Mouse (Mus musculus) adrenal gland, postnatal 14 days (tissue): ENCODE measurements around the gene Klrc2. TPM values are rescaled to one million over a fixed set of nuclear protein-coding genes. Genes with fewer than 3 reads are reported as not detected.
"Not testable (repeated sequence)": the region's sequence is repeated elsewhere in the genome, so short reads cannot be mapped to it uniquely, and the experiment has no call there.

ENCODE experiments used
- DNase-seq: peaks from one replicate; pipeline ENCODE4 v3.0.0; 2021; ENCODE audit warnings: mixed read lengths
- long read RNA-seq, 2 experiments: library from polyadenylated mRNA; stranded (forward); transcript quantifications; one replicate each; pipeline ENCODE4 v2.0.0; 2021
- microRNA-seq, 2 experiments: library from miRNA; unstranded; fragments of <30 nt; microRNA quantifications; one replicate each; pipeline ENCODE4 v1.2.0; 2021
- total RNA-seq: library from RNA; stranded (reverse); gene quantifications from 2 replicates; pipeline ENCODE4 v1.2.3, GENCODE M21; 2021

Gene Klrc2
- not detected in 2 replicates for total RNA-seq
- long read RNA-seq, experiment 1 = 0 reads
- long read RNA-seq, experiment 2 = 0 reads

- DNase-seq = not testable (repeated sequence)
Observed at GRCm38 (mm10) chr6:129660589-129660988, at the start of gene Klrc2. Gene Klrc2, minus strand, starts transcription at chr6:129660689.

- DNase-seq = peak; percentile 40
Observed at GRCm38 (mm10) chr6:129691436-129691835, 30.9 kb upstream of the Klrc2 start.

DNA sequence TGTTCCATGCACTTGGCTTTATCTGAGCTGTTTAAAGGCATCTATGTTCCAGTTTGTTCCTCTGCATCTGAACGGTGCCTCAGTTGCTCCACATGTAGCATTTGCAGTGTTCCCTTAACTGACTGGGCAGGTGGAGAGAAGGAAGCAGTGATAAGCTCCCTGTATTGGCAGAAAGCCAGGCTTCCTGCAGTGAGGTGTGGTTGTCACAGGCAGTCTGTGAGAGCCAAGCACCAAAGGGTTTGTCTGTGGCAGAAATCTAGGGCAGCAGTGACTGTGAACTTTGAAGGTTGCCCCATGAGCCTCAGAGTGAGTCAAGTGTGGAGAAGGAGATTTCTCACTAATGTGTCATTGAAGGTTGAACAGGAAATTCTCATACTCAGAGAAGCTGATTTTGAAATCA, 19.9 kb upstream of the Klrc2 start:
- peak; percentile 18 for DNase-seq

DNA sequence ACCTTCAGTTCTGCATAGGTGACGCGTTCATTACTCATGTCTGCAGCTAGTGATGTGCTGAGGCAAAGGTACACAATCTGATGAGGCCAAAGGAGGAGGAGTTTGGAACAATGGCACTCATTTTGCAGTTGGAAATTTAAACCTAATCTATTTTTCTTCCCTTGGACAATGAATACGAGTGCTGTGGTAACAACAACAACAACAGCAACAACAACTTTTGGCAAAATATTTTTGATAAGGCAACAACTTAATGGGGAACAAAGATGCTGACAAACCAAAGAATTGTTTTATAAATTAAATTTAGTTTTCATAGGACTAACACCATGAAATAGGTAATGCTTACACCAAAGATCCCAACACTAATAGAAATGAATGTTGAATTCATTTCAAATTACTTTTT, 18.4 kb upstream of the Klrc2 start, which contains the start of gene Klrc1:
TSS of gene Klrc1 (minus strand) at position 101 of the 400 bp plus-strand sequence.
- DNase-seq = no peak

GRCm38 (mm10) chr6:129661301-129661700, 812 bp upstream of the Klrc2 start:
- DNase-seq = not testable (repeated sequence)

DNA sequence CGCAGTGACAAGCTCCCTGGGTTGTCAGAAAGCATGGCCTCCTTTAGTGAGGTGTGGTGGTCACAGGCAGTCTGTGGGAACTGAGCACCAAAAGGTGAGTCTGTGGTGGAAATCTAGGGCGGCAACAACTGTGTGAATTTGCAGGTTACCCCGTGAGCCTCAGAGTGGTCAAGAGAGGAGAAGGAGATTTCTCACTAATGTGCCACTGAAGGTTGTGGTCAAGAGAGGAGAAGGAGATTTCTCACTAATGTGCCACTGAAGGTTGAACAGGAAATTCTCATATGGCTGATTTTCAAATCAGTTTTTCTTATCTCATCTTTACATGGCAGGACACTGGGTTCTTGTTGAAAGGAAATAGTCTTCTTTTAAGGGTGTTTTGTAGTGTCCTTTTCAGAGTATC, 16.4 kb downstream of the Klrc2 start:
- DNase-seq = not testable (repeated sequence)

GRCm38 (mm10) chr6:129643237-129643636, 17.3 kb downstream of the Klrc2 start, which contains the start of gene Klrc3:
Gene Klrc3, minus strand, starts transcription at chr6:129643337.
- DNase-seq = not testable (repeated sequence)

- not testable (repeated sequence) for DNase-seq
Observed at GRCm38 (mm10) chr6:129631046-129631445, 29.4 kb downstream of the Klrc2 start.

DNA sequence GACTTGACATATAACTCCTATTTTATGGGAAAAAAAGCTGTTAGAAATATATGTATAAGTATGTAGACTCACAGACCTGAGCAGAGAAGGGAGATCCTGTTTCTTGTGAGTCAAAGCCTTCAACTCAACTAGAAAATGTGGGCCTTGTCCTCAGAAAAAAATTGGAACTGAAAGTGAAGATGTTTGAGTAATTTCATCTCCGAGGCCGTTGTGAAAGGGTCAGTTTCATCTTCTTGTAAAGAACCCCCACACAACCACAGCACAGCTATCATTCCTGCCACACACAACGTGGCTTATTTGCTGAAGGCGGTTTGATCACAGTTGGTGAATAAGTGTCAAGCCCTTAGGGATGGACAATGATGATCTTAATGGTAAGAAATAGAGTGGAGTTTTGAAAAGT, 36.8 kb downstream of the Klrc2 start, which contains the start of gene Klrk1:
TSS of gene Klrk1 (minus strand) at position 130 of the 400 bp plus-strand sequence.
- DNase-seq = no peak

DNA sequence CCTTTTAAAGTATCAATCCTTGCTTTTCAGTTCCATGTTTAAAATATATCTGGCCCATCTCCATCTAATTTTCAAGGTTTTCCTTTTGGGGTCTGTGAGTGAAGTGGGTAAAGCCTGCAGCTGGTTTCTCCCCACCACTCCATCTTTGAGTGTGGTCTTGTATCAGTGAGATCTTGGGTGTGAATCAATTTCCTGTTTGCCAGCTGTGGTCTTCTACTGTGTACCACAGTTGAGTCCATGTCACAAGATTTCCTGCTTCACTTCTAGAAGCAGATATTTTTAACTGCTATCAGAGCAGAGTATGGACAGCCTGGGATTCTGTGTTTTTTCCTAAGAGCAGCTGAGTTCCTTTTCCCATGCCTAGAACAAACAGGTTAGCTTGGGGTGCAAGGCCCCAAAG, 52.1 kb downstream of the Klrc2 start:
- DNase-seq = no peak

Small RNA genes lying within 50 kb of the gene (microRNA-seq; reads per million reads assigned to microRNA genes)
- gene Mir680-1 = 0 reads per million in 2 experiments

Other genes starting within 250 kb of the Klrc2 start
- 7.9 and 14.0 TPM in 2 replicates for gene Clec1a, start 208.7 kb downstream of the Klrc2 start, total RNA-seq
- gene Olr1, start 153.5 kb downstream of the Klrc2 start, total RNA-seq = 1.1 TPM in 1 of 2 replicates, not detected in the other
- gene Tmem52b, start 148.1 kb downstream of the Klrc2 start, total RNA-seq = not detected in 2 replicates
- gene Gabarapl1, start 127.5 kb downstream of the Klrc2 start, total RNA-seq = 216 and 263 TPM in 2 replicates
- not detected in 2 replicates for gene Klre1, start 82.8 kb downstream of the Klrc2 start, total RNA-seq
- 3.0 TPM in 1 of 2 replicates, not detected in the other for gene Klrd1, start 68.9 kb downstream of the Klrc2 start, total RNA-seq
- gene Klrk1, start 36.8 kb downstream of the Klrc2 start, total RNA-seq = 1.5 TPM in 1 of 2 replicates, not detected in the other
- gene Klrc3, start 17.4 kb downstream of the Klrc2 start, total RNA-seq = not detected in 2 replicates
- gene Klrc1, start 18.3 kb upstream of the Klrc2 start, total RNA-seq = not detected in 2 replicates
- not detected in 2 replicates for gene Klri1, start 56.4 kb upstream of the Klrc2 start, total RNA-seq
- gene Klri2, start 79.8 kb upstream of the Klrc2 start, total RNA-seq = not detected in 2 replicates
- not detected in 2 replicates for gene Gm156, start 123.6 kb upstream of the Klrc2 start, total RNA-seq
- gene Gm17631, start 202.0 kb upstream of the Klrc2 start, total RNA-seq = not detected in 2 replicates
- not detected in 2 replicates for gene Klra17, start 216.0 kb upstream of the Klrc2 start, total RNA-seq